Mouse (Mus musculus): ENCODE results near the gene Cacna2d2.

DNA sequence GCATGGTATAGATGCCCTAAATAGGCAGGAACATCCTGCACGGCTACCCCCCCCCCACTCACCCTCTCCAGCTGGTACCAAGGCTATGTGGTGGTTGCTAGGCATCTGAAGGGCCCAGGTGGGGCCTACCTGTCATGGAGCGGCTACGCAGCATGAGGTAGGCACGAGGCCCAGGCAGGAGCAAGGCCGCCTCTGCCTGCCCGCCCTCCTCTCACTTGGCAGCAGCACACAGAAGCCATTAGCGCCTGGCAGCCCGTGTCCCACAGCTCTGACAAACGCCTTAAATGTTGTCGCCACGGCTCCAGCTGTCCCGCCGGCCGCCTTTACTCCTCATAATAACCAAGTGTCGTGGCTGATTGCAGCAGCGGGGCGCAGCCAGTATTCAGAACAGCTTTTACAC, 84.9 kb downstream of the Cacna2d2 start:
- TF ChIP-seq CTCF (IDR thresholded peaks at IDR 0.05; ENCODE audit: extremely low read depth, insufficient read length, insufficient replicate concordance, low read depth, low read length) (no peak), POLR2A (IDR thresholded peaks at IDR 0.05; ENCODE audit: low read depth, low read length) (no peak)

Measured in small intestine, adult 2 months (tissue).